Mouse (Mus musculus): ENCODE results near the gene Zdhhc18. TPM values are rescaled to one million over a fixed set of nuclear protein-coding genes. Genes with fewer than 3 reads are reported as not detected.
A peak's percentile ranks its signal among the peaks of the same experiment; 100 is the strongest.

Zdhhc18 gene
- total RNA-seq (2017), result 13.6 and 14.5 TPM in 2 replicates

DNA sequence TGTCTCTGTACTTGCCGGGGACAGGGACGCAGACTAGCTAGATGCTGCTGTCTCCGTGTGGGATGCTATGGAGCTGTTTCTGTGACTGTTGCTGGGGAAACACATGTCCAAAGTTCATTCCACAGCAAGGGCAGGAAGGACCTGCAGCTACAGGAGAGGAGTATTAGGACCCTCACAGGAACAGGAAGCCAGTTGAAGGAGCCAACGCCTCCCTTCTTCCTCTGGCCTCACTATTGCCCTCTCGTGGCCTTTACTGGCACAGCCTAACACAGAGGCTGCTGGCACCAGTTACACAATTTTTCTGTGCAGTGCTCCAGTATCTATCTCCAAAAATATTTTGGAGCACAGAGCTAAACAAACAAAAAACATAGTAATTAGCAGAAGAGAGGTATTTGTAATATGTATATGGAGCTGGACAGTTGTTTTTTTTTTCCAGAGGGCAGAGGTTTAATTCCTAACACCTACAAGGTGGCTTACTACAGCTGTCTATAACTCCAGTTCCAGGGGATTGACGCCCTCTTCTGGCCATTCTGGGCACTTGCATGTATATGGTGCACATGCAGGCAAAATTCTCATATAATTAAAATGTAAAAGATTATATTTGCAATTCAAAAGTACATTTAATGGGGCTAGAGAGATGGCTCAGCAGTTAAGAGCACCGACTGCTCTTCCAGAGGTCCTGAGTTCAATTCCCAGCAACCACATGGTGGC, at the start of gene Zdhhc18:
Zdhhc18 (minus strand) TSS at position 166 of the 711 bp plus-strand sequence.
- peak; percentile 97 for ATAC-seq (replicated peaks; ENCODE audit: low read depth, poor library complexity, severe bottlenecking)

- ATAC-seq (replicated peaks; ENCODE audit: low read depth, poor library complexity, severe bottlenecking), result no peak
These were observed 45.4 kb upstream of the Zdhhc18 start for GRCm38 (mm10) chr4:133695363-133695762.

GRCm38 (mm10) chr4:133690252-133690651, 40.3 kb upstream of the Zdhhc18 start:
- ATAC-seq (replicated peaks; ENCODE audit: low read depth, poor library complexity, severe bottlenecking), result no peak

DNA sequence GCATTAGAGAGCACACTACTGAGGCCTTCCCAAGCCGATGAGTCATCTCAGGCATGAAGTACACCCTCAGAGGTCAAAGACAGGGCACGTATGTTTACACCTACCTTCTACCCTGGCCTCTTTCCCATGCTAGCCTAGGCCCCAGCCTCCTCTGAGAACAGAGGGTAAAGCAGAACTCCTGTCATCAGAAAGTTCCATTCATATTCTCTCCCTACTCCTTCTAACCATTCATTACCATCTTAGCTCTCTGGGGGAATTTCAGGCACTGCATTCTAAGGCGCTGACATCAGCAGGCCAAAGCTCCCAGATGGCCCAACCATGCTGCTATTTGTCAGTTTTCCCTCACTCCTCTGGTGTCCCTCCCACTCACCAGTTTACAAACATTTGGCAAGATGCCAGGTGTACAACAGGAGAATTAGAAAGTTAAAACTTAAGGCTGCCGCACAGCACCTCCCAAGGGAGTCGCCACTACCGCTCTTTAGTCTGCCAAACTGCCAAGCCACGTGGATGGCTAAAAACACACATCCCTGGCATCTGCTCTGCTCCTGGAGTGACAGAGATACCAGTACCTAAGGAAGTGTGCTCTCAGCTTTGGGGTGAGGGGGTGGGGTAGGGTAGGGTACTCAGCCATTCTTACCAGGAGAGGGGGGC, 38.6 kb upstream of the Zdhhc18 start:
- no peak for ATAC-seq (replicated peaks; ENCODE audit: low read depth, poor library complexity, severe bottlenecking)

GRCm38 (mm10) chr4:133687126-133687525, 37.2 kb upstream of the Zdhhc18 start:
- no peak for ATAC-seq (replicated peaks; ENCODE audit: low read depth, poor library complexity, severe bottlenecking)

GRCm38 (mm10) chr4:133686512-133686911, 36.6 kb upstream of the Zdhhc18 start:
- no peak for ATAC-seq (replicated peaks; ENCODE audit: low read depth, poor library complexity, severe bottlenecking)

GRCm38 (mm10) chr4:133680206-133680786, 30.3 kb upstream of the Zdhhc18 start:
- 0 out of 2 replicates have a peak, but pooled peaks have one; percentile 7 for ATAC-seq (replicated peaks; ENCODE audit: low read depth, poor library complexity, severe bottlenecking)

DNA sequence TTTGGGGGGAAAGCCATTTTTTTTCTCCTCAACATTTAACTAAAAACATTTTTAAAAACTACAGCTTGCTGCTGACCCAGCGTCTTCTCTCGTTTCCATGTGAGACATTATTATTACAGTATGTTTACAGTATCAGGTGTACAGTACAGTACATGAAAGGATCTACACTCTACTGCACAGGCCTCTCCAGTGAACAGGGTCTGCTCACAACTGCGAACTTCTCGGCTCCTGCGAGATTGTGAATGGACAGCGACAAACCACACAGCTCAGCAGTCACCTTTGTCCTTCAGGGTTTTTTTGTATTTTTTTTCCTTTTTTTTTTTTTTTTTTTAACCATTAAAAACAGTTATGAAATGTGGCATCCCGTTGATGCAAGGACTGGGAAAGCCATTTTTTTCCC, 29.7 kb upstream of the Zdhhc18 start:
- ATAC-seq (replicated peaks; ENCODE audit: low read depth, poor library complexity, severe bottlenecking), result no peak

DNA sequence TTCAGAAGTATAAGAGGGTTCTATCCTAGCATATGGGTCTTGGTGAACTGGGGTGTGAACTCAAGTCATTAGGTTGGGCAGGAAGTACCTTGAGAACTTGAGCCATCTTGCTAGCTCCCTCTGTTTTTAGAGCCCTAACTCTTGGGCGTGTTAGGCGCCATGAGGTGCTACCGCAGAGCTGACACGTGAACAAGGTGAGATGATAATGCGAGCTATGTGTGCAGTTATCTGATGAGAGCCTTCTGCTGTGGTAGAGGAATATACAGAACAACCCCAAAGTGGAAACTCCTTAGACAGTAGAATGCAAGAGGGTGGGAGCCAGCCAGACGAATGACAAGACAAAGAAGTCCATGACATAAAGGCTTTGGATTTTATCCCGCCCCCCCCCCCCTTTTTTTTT, 27.3 kb upstream of the Zdhhc18 start:
- ATAC-seq (replicated peaks; ENCODE audit: low read depth, poor library complexity, severe bottlenecking), result no peak

- ATAC-seq (replicated peaks; ENCODE audit: low read depth, poor library complexity, severe bottlenecking), result no peak
These were observed 26.2 kb upstream of the Zdhhc18 start for GRCm38 (mm10) chr4:133676189-133676588.

- ATAC-seq (replicated peaks; ENCODE audit: low read depth, poor library complexity, severe bottlenecking), result no peak
These were observed 25.7 kb upstream of the Zdhhc18 start for GRCm38 (mm10) chr4:133675594-133676016.

DNA sequence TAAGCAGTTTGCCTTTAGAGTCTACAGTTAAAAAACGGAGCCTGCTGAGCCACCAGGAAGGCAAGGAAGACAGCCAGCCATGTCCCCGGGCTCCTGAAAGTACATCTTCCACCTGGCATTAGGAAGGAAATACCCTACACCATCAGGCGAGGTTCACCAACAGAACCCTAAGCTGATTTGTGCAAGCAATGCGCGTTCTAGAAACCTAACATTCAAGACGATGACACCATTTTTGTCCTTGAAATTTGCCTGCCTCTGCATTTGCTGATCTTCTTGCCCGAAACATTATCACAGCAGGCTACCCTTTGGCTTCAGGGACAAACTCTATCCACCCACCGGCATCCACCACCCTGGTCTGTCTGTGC, 24.4 kb upstream of the Zdhhc18 start:
- no peak for ATAC-seq (replicated peaks; ENCODE audit: low read depth, poor library complexity, severe bottlenecking)

DNA sequence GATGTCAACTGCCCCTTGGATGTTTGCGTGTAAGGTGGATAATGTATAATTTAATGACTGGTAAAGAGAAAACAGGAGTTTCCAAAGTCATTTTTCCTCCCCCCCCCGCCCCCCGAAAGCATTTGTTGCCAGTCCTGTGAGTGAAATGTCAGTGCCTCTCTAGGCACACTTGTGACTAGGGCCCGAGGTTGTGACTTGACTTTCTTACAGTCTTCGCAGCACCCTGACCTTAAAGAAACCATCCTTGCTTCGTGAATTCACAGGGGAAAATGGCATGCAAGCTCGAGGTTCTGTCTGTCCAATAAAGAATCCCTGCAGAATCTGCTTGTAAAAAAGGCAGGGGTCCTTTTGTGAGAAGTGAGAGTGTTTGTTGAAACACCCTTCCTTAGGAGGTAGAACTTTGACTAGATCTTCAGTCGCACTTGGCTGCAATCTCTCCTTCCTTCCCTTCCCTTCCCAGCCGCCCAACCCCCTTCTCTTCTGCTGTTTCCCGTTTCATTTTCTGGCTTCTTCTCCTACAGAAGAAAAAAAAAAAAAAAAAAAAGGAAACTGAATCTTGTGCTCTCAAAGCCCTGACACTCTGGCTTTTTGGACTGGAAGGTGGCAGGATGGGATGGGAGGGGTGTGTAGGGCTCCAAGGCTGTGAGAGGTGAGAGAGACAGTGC, 23.8 kb upstream of the Zdhhc18 start:
- ATAC-seq (replicated peaks; ENCODE audit: low read depth, poor library complexity, severe bottlenecking), result 0 out of 2 replicates have a peak, but pooled peaks have one; percentile 3

- ATAC-seq (replicated peaks; ENCODE audit: low read depth, poor library complexity, severe bottlenecking), result peak; percentile 67
These were observed 23.1 kb upstream of the Zdhhc18 start for GRCm38 (mm10) chr4:133672845-133673647.

DNA sequence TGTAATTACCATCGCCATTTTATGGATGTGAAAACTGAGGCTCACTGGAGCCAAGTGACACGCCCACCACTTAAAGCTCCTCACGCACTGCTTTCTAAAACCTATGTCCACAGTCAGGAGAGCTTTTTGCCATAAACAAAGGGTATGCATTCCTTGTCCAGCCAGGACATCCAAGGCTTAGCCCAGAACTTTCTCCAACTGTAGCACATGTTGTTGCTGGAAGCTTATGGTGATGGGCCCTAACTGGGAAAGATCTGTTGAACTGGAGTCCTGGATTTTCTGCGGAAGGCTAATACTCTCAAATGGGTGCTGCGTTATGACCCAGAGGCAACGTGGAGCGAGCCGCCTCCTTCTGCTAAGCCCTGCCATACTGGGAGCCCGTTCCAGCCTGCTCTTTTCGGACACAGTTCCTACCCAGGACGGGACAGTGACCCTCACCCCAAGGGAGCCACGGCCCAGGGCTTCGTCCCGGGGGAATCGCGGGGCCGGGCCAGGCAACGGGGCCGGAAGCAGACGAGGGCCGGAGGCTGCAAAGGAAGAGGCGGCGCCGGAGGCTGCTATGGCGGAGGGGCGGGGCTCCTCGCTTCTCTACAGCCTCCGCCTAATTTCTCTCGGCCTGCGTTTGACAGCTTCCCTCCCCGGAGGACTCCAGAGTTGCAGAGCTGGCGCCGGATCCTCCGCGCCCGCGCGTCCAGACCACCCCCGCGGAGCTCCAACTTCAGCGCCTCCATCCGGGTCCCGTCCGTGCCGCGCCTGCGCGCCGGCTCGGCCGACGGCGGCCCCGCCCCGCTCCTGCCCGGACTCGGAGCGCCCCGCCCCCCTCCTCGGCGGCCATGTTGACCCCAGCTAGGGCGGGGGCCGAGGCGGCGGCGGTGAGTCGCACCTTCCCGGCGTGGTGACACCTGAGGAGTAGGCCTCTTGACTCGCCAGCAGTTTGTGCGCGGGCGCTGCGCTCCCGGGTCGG, 22.2 kb upstream of the Zdhhc18 start, which contains the start of gene Pigv:
Pigv (minus strand) TSS at position 767 of the 964 bp plus-strand sequence.
- ATAC-seq (replicated peaks; ENCODE audit: low read depth, poor library complexity, severe bottlenecking), result peak; percentile 31

DNA sequence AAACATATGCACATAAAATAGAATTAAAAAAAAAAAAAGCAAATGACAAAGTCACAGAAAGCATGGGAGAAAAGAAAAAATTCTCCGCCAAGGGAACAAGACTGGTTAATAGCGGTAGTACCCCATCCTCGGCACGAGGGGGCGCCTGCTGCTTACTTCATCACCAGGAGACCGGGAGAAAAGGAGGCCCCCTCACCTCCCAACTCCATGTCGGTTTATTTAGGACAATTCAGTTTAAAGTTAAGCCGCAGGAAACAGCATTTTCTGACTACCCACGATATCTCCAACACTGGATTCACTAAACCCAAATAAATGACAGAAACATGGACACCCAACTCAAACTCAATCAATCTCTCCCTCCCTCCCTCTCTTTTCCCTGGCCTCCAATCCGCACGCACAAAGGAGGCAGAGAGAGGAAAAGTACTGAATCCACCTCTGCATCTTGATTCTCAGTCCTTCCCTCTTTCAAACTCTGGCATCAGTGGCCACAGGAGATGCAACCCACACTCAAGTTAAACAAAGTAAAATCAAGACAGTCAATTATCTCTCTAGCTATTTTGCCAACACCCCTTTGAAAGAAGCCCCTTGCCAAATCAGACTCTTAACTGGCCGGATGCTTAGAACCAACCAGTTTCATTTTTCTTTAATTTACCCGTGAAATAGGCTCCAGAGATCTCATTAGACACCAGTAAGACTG, 21.4 kb upstream of the Zdhhc18 start:
- 0 out of 2 replicates have a peak, but pooled peaks have one; percentile 23 for ATAC-seq (replicated peaks; ENCODE audit: low read depth, poor library complexity, severe bottlenecking)

GRCm38 (mm10) chr4:133669652-133670210, 19.8 kb upstream of the Zdhhc18 start:
- ATAC-seq (replicated peaks; ENCODE audit: low read depth, poor library complexity, severe bottlenecking), result no peak

DNA sequence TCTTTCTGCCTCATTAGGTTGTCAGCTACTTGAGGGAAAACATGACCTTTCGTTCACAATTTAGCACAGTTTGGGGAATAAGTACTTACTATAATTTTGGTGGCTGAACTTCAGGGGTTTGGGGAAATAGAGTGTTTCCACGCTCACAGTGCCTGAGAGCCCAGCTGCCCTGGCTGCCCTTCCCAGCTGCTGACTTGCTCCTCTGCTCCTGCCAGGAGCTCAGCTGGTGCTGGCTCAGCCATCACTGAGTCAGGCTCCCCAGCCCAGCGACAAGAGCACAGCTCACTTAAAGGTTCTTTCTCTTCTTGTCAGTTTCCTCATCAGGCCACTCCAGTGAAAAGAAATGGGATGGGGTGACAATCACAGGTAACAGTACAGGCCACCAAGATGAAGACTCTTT, 18.6 kb upstream of the Zdhhc18 start:
- ATAC-seq (replicated peaks; ENCODE audit: low read depth, poor library complexity, severe bottlenecking), result no peak

Measured in common myeloid progenitor, adult 5-6 weeks (primary cell).